Mouse (Mus musculus) olfactory bulb, adult 2 months (tissue): ENCODE measurements around the gene 4931409K22Rik.

ENCODE experiments used
- CTCF ChIP-seq: fragments of 200-500 bp; IDR thresholded peaks from 2 replicates; pipeline ENCODE4 v1.5.1; 2012; ENCODE audit warnings: low read depth, mild to moderate bottlenecking, low read length, moderate library complexity; ENCODE audit not compliant: insufficient read depth
- POLR2A ChIP-seq: fragments of 200-500 bp; IDR thresholded peaks from 2 replicates; pipeline ENCODE4 v1.6.1; 2012; ENCODE audit warnings: mild to moderate bottlenecking, low read depth, low read length, moderate library complexity; ENCODE audit not compliant: insufficient read depth

GRCm38 (mm10) chr5:24526889-24527230 lies 29.7 kb downstream of the 4931409K22Rik start, which contains the start of gene Gbx1:
- TF ChIP-seq CTCF (no peak), POLR2A (no peak)
